Mouse (Mus musculus) hindlimb bud, embryonic 11.5 days (tissue): ENCODE measurements around the gene Lemd1.
"Not testable (repeated sequence)": the region's sequence is repeated elsewhere in the genome, so short reads cannot be mapped to it uniquely, and the experiment has no call there.

Experiments
- DNase-seq: peaks from one replicate; pipeline ENCODE4 v3.0.0-alpha.2; 2012; ENCODE audit warnings: low read depth, low spot score; ENCODE audit errors: extremely low spot score

The Lemd1 gene

GRCm38 (mm10) chr1:132191093-132191785, at the start of gene Lemd1, which contains the start of gene AC124108.1:
Gene Lemd1, plus strand, starts transcription at chr1:132191431.
Gene AC124108.1, plus strand, starts transcription at chr1:132191457.
- DNase-seq, result no peak

GRCm38 (mm10) chr1:132141753-132142152, 49.5 kb upstream of the Lemd1 start:
- DNase-seq, result no peak

- no peak for DNase-seq
Measured at GRCm38 (mm10) chr1:132143079-132143478, 48.2 kb upstream of the Lemd1 start.

- DNase-seq, result no peak
Measured at GRCm38 (mm10) chr1:132143730-132144129, 47.5 kb upstream of the Lemd1 start.

GRCm38 (mm10) chr1:132144223-132144622, 47.0 kb upstream of the Lemd1 start:
- no peak for DNase-seq

GRCm38 (mm10) chr1:132144837-132145236, 46.4 kb upstream of the Lemd1 start:
- no peak for DNase-seq

GRCm38 (mm10) chr1:132145973-132146685, 45.1 kb upstream of the Lemd1 start:
- no peak for DNase-seq

GRCm38 (mm10) chr1:132149410-132149809, 41.8 kb upstream of the Lemd1 start:
- DNase-seq, result no peak

GRCm38 (mm10) chr1:132150171-132150570, 41.1 kb upstream of the Lemd1 start:
- DNase-seq, result no peak

- no peak for DNase-seq
Measured at GRCm38 (mm10) chr1:132150817-132151601, 40.2 kb upstream of the Lemd1 start.

GRCm38 (mm10) chr1:132151908-132152307, 39.3 kb upstream of the Lemd1 start:
- no peak for DNase-seq

- no peak for DNase-seq
Measured at GRCm38 (mm10) chr1:132153086-132153690, 38.0 kb upstream of the Lemd1 start.

- no peak for DNase-seq
Measured at GRCm38 (mm10) chr1:132153691-132154090, 37.5 kb upstream of the Lemd1 start.

GRCm38 (mm10) chr1:132155737-132156136, 35.5 kb upstream of the Lemd1 start:
- DNase-seq, result peak; percentile 77

- DNase-seq, result peak; percentile 77
Measured at GRCm38 (mm10) chr1:132157016-132157781, 34.0 kb upstream of the Lemd1 start.

- no peak for DNase-seq
Measured at GRCm38 (mm10) chr1:132157808-132158207, 33.4 kb upstream of the Lemd1 start.

GRCm38 (mm10) chr1:132158741-132159140, 32.5 kb upstream of the Lemd1 start:
- DNase-seq, result no peak

GRCm38 (mm10) chr1:132159681-132160080, 31.6 kb upstream of the Lemd1 start:
- no peak for DNase-seq

GRCm38 (mm10) chr1:132161211-132161880, 29.9 kb upstream of the Lemd1 start:
- DNase-seq, result no peak

- not testable (repeated sequence) for DNase-seq
Measured at GRCm38 (mm10) chr1:132162618-132163017, 28.6 kb upstream of the Lemd1 start.
